Mouse (Mus musculus) gastrocnemius, postnatal 14 days (tissue): ENCODE data around the gene Anapc13. TPM values are rescaled to one million over a fixed set of nuclear protein-coding genes. Genes with fewer than 3 reads are reported as not detected.

Experiments
- DNase-seq: peaks from one replicate; pipeline ENCODE4 v3.0.0; 2021; ENCODE audit warnings: mixed read lengths
- intact Hi-C: fragments of 180-260 bp; cut with DNase I; formaldehyde crosslinking; loops from one replicate; pipeline ENCODE4 v1.15.1; 2025; ENCODE audit warnings: low total_unique reads
- total RNA-seq, 2 experiments: library from RNA; stranded (reverse); gene quantifications; 2 replicates each; pipeline ENCODE4 v1.2.3; 2021

The Anapc13 gene
- total RNA-seq, 2 experiments from 2014 or later: 223 to 226 TPM

DNA sequence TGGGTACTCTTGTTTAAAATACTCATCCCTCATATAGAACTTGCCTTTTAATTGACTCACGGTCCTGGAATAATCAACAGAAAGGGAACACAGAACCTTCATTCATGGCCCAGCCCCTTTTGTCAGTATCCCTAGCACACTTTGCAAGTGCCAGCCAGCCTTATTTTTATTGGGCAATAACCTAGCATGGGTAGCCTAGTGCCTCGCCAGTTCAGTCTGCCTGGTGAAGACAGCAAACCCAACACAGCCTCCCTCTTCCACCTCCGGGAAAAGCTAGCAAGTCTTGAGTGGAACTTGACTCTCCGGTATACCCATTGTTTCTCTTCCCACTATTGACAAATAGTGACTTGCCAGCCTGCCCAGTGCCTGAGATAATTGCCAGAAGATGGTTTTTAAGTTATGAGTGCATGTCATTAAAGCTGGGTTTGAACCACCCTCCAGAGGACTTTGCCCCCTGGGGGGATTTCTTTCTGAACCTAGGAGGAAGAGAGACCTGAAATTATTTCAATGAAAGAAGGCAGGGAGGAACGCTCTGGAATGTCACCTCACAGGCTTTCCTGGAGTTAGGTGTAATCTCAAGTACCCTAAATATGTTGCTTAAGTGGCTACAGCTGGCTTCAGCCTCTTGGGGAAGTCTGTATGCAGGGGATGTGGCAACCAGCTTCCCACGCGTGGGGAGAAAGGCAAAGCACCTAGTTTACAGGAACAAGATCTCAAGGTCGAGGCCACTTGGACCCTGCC, 30.4 kb downstream of the Anapc13 start:
- intact Hi-C loops: no loop called here
- DNase-seq: no peak

DNA sequence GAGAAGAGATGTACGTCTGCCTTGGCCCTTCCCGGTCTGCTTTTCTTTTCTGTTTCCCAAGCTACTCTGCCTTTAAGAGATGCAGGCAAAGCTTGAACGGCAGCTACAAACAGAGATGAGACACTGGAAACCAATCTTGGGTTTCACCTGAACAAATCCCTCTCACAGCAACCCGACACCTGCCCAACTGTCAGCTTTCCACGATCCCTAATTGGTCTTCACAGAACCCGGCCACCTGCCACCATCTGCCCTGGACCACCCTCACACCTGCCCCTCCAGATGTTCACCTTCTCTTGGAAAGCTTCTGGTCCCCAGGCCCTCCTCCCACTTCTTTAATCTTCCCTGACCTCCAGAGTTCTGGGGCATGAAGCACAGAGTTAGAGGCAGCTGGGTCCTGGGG, 42.0 kb downstream of the Anapc13 start:
- DNase-seq: no peak

DNA sequence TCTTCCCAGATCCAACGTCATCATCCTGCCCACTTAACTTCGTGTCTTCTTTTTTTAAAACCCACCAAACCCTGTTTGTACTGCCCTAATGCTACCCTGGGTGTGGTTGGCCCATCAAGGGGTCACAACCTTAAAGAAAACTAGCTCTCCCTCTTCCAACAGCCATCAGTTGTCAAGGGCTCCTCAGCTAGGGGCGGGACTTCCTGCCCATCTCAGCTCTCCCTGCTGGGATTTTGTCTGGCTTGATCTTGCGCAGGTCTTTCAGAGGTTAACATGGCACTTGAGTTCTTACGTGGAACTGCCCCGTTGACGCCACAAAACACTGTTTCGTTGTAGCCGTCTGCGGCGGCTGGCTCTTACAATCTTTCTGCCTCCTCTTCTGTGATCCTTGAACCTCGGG, 42.8 kb downstream of the Anapc13 start:
- intact Hi-C loops: no loop called here
- DNase-seq: no peak

More for the DNA sequence above, 42.0 kb downstream of the Anapc13 start:
- intact Hi-C loops: no loop called here

DNA sequence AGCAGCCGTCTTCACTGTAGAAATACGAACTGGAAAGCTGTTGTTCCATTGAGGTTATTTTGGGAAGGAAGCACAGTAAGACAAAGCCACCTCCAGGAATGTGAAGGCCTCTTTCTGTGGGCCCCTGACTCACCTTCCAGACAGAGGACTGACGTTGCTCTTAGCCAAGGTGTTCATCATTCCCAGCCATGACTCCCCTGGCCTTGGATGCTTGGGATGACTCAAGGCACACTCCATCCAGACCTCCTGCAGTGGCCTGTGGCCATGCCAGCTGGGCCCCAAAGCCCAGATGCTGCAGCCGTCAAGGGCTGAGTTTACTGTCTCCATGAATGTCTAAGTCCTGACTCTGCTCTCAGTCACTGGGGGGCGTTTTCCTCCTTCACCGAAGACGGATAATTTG, 47.3 kb downstream of the Anapc13 start:
- no peak for DNase-seq
- intact Hi-C loops: no loop called here

DNA sequence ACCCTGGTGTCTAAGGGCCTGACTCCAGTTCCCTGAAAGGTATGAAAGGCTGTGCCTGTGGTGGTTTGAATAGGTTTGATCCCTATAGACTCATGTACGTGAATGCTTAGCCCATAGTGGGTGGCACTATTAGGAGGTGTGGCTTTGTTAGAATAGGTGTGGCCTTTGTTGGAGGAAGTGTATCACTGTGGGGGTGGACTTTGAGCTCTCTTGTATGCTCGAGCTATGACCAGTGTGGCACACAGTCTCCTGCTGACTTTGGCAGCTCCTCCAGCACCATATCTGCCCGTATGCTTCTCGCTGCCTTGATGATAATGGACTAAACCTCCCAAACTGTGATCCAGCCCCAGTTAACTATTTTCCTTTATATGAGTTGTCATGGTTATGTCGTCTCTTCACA, 49.8 kb downstream of the Anapc13 start:
- DNase-seq: no peak
- intact Hi-C loops: no loop called here

DNA sequence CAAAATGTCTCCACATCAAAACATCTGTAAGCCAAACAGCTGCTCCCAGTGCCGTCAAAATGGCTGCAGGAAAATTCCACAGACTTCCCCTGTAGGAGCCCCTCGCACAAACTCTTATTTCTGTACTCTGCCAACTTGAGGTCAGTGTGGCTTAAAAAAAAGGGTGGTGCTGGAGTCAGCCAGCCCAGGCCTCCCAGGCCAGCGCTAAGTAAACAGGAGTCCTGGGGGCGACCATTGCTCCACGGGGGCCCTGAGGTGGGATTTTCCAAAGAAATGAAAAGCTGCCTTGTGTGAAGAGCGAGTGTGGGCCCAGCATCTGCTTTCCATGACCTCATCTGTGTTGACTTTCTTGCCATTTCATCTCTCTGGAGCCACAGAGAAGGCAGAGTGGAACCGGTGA, 55.4 kb downstream of the Anapc13 start:
- DNase-seq: no peak
- intact Hi-C loops: no loop called here

Other genes with a start within 250 kb of the Anapc13 start
- gene Ky, start 120.5 kb upstream of the Anapc13 start, total RNA-seq: 100 to 1,000 TPM; 124 to 167 TPM
- 10 to 100 TPM; 24.1 to 24.4 TPM for gene Cep63, start 238 bp downstream of the Anapc13 start, total RNA-seq
- gene Amotl2, start 90.4 kb downstream of the Anapc13 start, total RNA-seq: 10 to 100 TPM; 19.4 to 25.0 TPM
- gene Ryk, start 208.6 kb downstream of the Anapc13 start, total RNA-seq: 10 to 100 TPM; 43.8 to 46.8 TPM